Mouse (Mus musculus) forebrain, embryonic 10.5 days (tissue): ENCODE measurements around the gene Bend5. TPM values are rescaled to one million over a fixed set of nuclear protein-coding genes. Genes with fewer than 3 reads are reported as not detected.

ENCODE experiments used
- DNase-seq: peaks from one replicate; pipeline ENCODE4 v3.0.0-alpha.2; 2017; ENCODE audit warnings: low spot score; ENCODE audit errors: extremely low spot score
- H3K27ac ChIP-seq: fragments of 300-500 bp; sonication (generic); 2 replicates; pipeline ENCODE4 v1.5.1; 2016; ENCODE audit warnings: mild to moderate bottlenecking
- H3K27me3 ChIP-seq: fragments of 300-500 bp; sonication (generic); 2 replicates; pipeline ENCODE4 v1.6.1; 2016; ENCODE audit warnings: mild to moderate bottlenecking; ENCODE audit not compliant: poor library complexity, severe bottlenecking
- H3K36me3 ChIP-seq: fragments of 300-500 bp; sonication (generic); replicated peaks from 2 replicates; pipeline ENCODE4 v1.6.1; 2016; ENCODE audit warnings: mild to moderate bottlenecking, moderate library complexity
- H3K4me1 ChIP-seq: fragments of 300-500 bp; sonication (generic); 2 replicates; pipeline ENCODE4 v1.6.1; 2016
- H3K4me3 ChIP-seq: fragments of 300-500 bp; sonication (generic); 2 replicates; pipeline ENCODE4 v1.5.1; 2016; ENCODE audit warnings: mild to moderate bottlenecking, moderate library complexity
- H3K9me3 ChIP-seq: fragments of 300-500 bp; sonication (generic); 2 replicates; pipeline ENCODE4 v1.6.1; 2016; ENCODE audit warnings: mild to moderate bottlenecking, moderate library complexity
- WGBS: fragments of 180-500 bp; shearing (Covaris S2); methylation state at CpG from one replicate; pipeline ENCODE4 v1.1.7; 2016; 5-methylcytosine and 5-hydroxymethylcytosine counted together
- polyA plus RNA-seq: library from polyadenylated mRNA; unstranded; fragments of >200 nt; fragmentation: Nextera tagmentation; extraction: Ambion mirVana; gene quantifications from 2 replicates; pipeline ENCODE4 v1.2.1, GENCODE M21; 2016

Gene Bend5
- polyA plus RNA-seq, 1 experiment from 2014 or later = 23.0 TPM

GRCm38 (mm10) chr4:111444616-111445160, 29.9 kb downstream of the Bend5 start:
- Histone ChIP-seq H3K9me3 (no peaks in the 10 kb centered on the region), H3K4me1 (peaks cover 52% of the 10 kb centered on the region), H3K4me3 (no peak overlapping the region), H3K27me3 (peaks cover 29% of the 10 kb centered on the region), H3K27ac (peak overlapping the region; percentile 62), H3K36me3 (peaks cover 35% of the 10 kb centered on the region)
- peak; percentile 19 for DNase-seq
- 13% methylated on average over 1 of the region's 1 CpGs for WGBS

- H3K27ac ChIP-seq = no peak overlapping the region
- H3K4me1 ChIP-seq = peaks cover 24% of the 10 kb centered on the region
- no peak overlapping the region for H3K4me3 ChIP-seq
- peaks cover 23% of the 10 kb centered on the region for H3K27me3 ChIP-seq
- 90% methylated on average over 3 of the region's 3 CpGs for WGBS
- no peaks in the 10 kb centered on the region for H3K9me3 ChIP-seq
- DNase-seq = no peak
- peaks cover 45% of the 10 kb centered on the region for H3K36me3 ChIP-seq
Observed at GRCm38 (mm10) chr4:111447918-111448317, 33.1 kb downstream of the Bend5 start.

- 98% methylated on average over 4 of the region's 4 CpGs for WGBS
Observed at GRCm38 (mm10) chr4:111448586-111448985, 33.8 kb downstream of the Bend5 start.

GRCm38 (mm10) chr4:111449442-111450199, 34.8 kb downstream of the Bend5 start:
- Histone ChIP-seq H3K27ac (no peak overlapping the region), H3K27me3 (peaks cover 18% of the 10 kb centered on the region), H3K36me3 (peaks cover 55% of the 10 kb centered on the region), H3K4me3 (no peak overlapping the region), H3K9me3 (no peaks in the 10 kb centered on the region), H3K4me1 (peaks cover 6% of the 10 kb centered on the region)
- no peak for DNase-seq
- 74% methylated on average over 7 of the region's 7 CpGs for WGBS

More at GRCm38 (mm10) chr4:111448586-111448985, 33.8 kb downstream of the Bend5 start:
- peaks cover 17% of the 10 kb centered on the region for H3K4me1 ChIP-seq
- peaks cover 18% of the 10 kb centered on the region for H3K27me3 ChIP-seq
- no peaks in the 10 kb centered on the region for H3K9me3 ChIP-seq
- H3K27ac ChIP-seq = no peak overlapping the region
- H3K4me3 ChIP-seq = no peak overlapping the region
- H3K36me3 ChIP-seq = peaks cover 44% of the 10 kb centered on the region
- DNase-seq = no peak

GRCm38 (mm10) chr4:111451283-111451918, 36.6 kb downstream of the Bend5 start:
- Histone ChIP-seq H3K27ac (no peak overlapping the region), H3K4me3 (no peak overlapping the region), H3K27me3 (peaks cover 9% of the 10 kb centered on the region), H3K4me1 (no peaks in the 10 kb centered on the region), H3K36me3 (peaks cover 68% of the 10 kb centered on the region), H3K9me3 (no peaks in the 10 kb centered on the region)
- 87% methylated on average over 7 of the region's 7 CpGs for WGBS
- DNase-seq = no peak

- Histone ChIP-seq H3K27me3 (peaks cover 2% of the 10 kb centered on the region; the same call in 1 of the 2 replicates), H3K27ac (no peak overlapping the region), H3K9me3 (no peaks in the 10 kb centered on the region), H3K4me3 (no peak overlapping the region), H3K4me1 (peaks cover 4% of the 10 kb centered on the region), H3K36me3 (peaks cover 63% of the 10 kb centered on the region)
- no peak for DNase-seq
- 93% methylated on average over 5 of the region's 5 CpGs for WGBS
Observed at GRCm38 (mm10) chr4:111452192-111452591, 37.4 kb downstream of the Bend5 start.

- no peak overlapping the region for H3K4me3 ChIP-seq
- H3K36me3 ChIP-seq = peaks cover 67% of the 10 kb centered on the region
- WGBS = 87% methylated on average over 3 of the region's 3 CpGs
- peaks cover 15% of the 10 kb centered on the region for H3K4me1 ChIP-seq
- H3K27ac ChIP-seq = no peak overlapping the region
- DNase-seq = no peak
- H3K9me3 ChIP-seq = no peaks in the 10 kb centered on the region
- H3K27me3 ChIP-seq = no peaks in the 10 kb centered on the region
Observed at GRCm38 (mm10) chr4:111453275-111453674, 38.5 kb downstream of the Bend5 start.

- no peak for DNase-seq
- no peak overlapping the region for H3K27ac ChIP-seq
- WGBS = 88% methylated on average over 5 of the region's 5 CpGs
- no peaks in the 10 kb centered on the region for H3K9me3 ChIP-seq
- H3K4me3 ChIP-seq = no peak overlapping the region
- no peaks in the 10 kb centered on the region for H3K27me3 ChIP-seq
- H3K4me1 ChIP-seq = peaks cover 15% of the 10 kb centered on the region
- H3K36me3 ChIP-seq = peaks cover 70% of the 10 kb centered on the region
Observed at GRCm38 (mm10) chr4:111455621-111456020, 40.8 kb downstream of the Bend5 start.

- peaks cover 64% of the 10 kb centered on the region for H3K36me3 ChIP-seq
- no peak overlapping the region for H3K4me3 ChIP-seq
- H3K4me1 ChIP-seq = peaks cover 15% of the 10 kb centered on the region
- H3K27ac ChIP-seq = no peak overlapping the region
- H3K9me3 ChIP-seq = no peaks in the 10 kb centered on the region
- WGBS = 79% methylated on average over 5 of the region's 5 CpGs
- no peaks in the 10 kb centered on the region for H3K27me3 ChIP-seq
- DNase-seq = no peak
Observed at GRCm38 (mm10) chr4:111457568-111457967, 42.8 kb downstream of the Bend5 start.

GRCm38 (mm10) chr4:111467293-111467773, 52.5 kb downstream of the Bend5 start:
- Histone ChIP-seq H3K27me3 (no peaks in the 10 kb centered on the region), H3K36me3 (no peaks in the 10 kb centered on the region), H3K9me3 (no peaks in the 10 kb centered on the region), H3K4me3 (no peak overlapping the region), H3K4me1 (no peaks in the 10 kb centered on the region), H3K27ac (no peak overlapping the region)
- 89% methylated on average over 2 of the region's 2 CpGs for WGBS
- no peak for DNase-seq

GRCm38 (mm10) chr4:111467796-111468195, 53.0 kb downstream of the Bend5 start:
- WGBS = 91% methylated on average over 4 of the region's 4 CpGs
- no peaks in the 10 kb centered on the region for H3K4me1 ChIP-seq
- H3K27ac ChIP-seq = no peak overlapping the region
- no peaks in the 10 kb centered on the region for H3K36me3 ChIP-seq
- H3K27me3 ChIP-seq = no peaks in the 10 kb centered on the region
- H3K4me3 ChIP-seq = no peak overlapping the region
- H3K9me3 ChIP-seq = no peaks in the 10 kb centered on the region
- DNase-seq = no peak

- Histone ChIP-seq H3K4me3 (no peak overlapping the region), H3K27ac (no peak overlapping the region), H3K9me3 (no peaks in the 10 kb centered on the region), H3K36me3 (no peaks in the 10 kb centered on the region), H3K4me1 (no peaks in the 10 kb centered on the region), H3K27me3 (peaks cover 7% of the 10 kb centered on the region; the same call in 1 of the 2 replicates)
- 92% methylated on average over 2 of the region's 2 CpGs for WGBS
- DNase-seq = no peak
Observed at GRCm38 (mm10) chr4:111469847-111470246, 55.0 kb downstream of the Bend5 start.

- Histone ChIP-seq H3K4me3 (no peak overlapping the region), H3K9me3 (no peaks in the 10 kb centered on the region), H3K4me1 (peaks cover 6% of the 10 kb centered on the region), H3K27ac (no peak overlapping the region), H3K27me3 (peaks cover 21% of the 10 kb centered on the region), H3K36me3 (no peaks in the 10 kb centered on the region)
- 90% methylated on average over 3 of the region's 3 CpGs for whole genome bisulfite sequencing
- no peak for DNase-seq
Observed at GRCm38 (mm10) chr4:111471726-111472125, 56.9 kb downstream of the Bend5 start.
